Mouse (Mus musculus): Measurements from ENCODE around the gene Mboat1.

DNA sequence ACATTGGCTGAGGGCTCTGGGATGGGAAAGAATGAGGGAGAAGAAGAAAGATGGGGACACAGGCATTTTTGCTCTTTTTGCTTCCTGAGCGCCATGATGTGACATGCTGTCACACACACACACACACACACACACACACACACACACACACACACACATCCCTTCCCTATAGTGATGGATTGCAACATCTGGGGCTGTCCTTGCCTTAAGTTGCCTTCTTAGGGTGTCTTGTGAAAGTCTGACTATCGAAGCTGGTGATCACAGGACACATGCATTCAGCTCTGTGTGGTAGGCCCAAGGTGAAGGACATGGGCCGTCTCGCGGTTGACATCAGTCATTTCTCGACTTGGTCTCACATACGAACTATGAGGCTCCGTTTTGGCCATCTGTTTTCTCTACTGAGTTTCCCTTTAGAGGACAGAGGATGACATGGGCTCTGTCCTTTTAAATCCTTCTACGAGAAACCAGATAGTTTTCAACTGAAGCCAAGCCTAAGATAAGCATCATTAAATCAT is 93.4 kb downstream of the Mboat1 start:
- TF ChIP-seq CTCF (IDR thresholded peaks at IDR 0.05; ENCODE audit: low read depth) (no peak), EP300 (IDR thresholded peaks at IDR 0.05; ENCODE audit: low read depth) (no peak)

All from heart, postnatal 0 days (tissue).